Mouse (Mus musculus) ES-E14 (cell line): ENCODE measurements at regions not wholly inside any gene's neighbourhood (a gene's known extent, or its start where the extent isn't known, plus 50 kb on each side); places are given as distances from the start of the nearest gene placed in this dataset.

Source experiments
- CHD2 ChIP-seq: IDR thresholded peaks from 2 replicates; pipeline ENCODE4 v1.6.1; 2014; ENCODE audit warnings: mild to moderate bottlenecking, low read depth, low read length, inconsistent platforms
- HCFC1 ChIP-seq: IDR thresholded peaks from 2 replicates; pipeline ENCODE4 v1.6.1; 2012; ENCODE audit warnings: low read length, inconsistent platforms, borderline replicate concordance; ENCODE audit not compliant: insufficient read depth
- MAFK ChIP-seq: IDR thresholded peaks from 2 replicates; pipeline ENCODE4 v1.6.1; 2014; ENCODE audit warnings: mild to moderate bottlenecking, low read depth, low read length, inconsistent platforms; ENCODE audit not compliant: insufficient read depth
- ZC3H11A ChIP-seq: IDR thresholded peaks from 2 replicates; pipeline ENCODE4 v1.6.1; 2012; ENCODE audit warnings: low read depth, mild to moderate bottlenecking, inconsistent platforms, low read length, borderline replicate concordance

GRCm38 (mm10) chr12:109899420-109899819 lies 299.3 kb upstream of the Rtl1 start:
- TF ChIP-seq CHD2: no peak
- TF ChIP-seq ZC3H11A: no peak
- no peak for TF ChIP-seq HCFC1
- no peak for TF ChIP-seq MAFK
